Mouse (Mus musculus): ENCODE results near the gene Asb5. TPM values are rescaled to one million over a fixed set of nuclear protein-coding genes. Genes with fewer than 3 reads are reported as not detected.
"Not testable (repeated sequence)": the region's sequence is repeated elsewhere in the genome, so short reads cannot be mapped to it uniquely, and the experiment has no call there.

Asb5 gene
- total RNA-seq (2021) = 10 to 100 TPM; 20.7 to 21.7 TPM

DNA sequence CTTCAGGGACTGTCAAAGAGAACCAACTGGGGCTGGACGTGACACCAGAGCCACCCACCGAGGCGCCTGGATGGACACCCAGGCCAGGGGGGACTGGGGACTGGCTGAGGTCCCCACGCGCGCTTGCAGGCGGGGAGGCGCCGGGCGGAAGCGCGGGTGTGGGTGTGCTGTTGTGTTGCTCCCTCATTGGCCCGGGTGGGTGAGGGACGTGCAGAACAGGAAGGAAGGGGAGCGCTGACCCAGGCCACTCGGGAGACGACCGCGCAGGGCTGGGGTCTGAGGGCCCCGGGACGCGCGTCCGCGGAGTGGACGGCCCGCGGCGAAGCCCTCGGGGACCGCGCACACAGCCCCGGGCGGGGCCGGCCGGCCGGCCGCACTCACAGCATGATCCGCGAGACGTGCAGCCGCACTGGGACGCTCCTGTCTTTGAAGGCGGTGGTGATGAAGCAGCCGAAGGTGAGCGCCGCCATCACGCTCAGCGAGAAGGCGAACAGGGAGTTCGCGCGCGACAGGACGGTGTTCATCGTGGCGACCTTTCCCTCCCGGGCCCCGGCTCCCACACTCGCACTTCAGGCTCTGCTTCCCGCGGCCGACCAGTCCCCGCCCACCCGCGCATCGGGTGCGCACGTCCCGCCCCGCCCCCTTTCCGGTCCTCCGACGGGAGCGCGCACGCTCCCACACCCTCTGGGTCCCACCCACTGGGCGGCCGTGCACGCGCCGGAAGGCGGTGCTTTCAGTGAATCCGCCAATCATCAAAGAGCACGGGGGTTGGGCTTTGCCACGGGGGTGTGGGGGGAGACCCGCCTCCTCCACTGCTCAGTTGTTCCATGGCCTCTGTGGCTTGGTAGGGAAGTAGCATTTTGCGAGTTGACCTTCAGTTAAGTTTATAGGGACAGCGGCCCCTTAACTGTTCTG is at the start of gene Asb5, which contains the start of gene Spcs3:
TSS of gene Asb5 (plus strand) at position 199 of the 915 bp plus-strand sequence.
TSS of gene Spcs3 (minus strand) at position 617 of the 915 bp plus-strand sequence.
- intact Hi-C loops (cut with DNase I) = no loop called here
- peak; percentile 92 for DNase-seq (ENCODE audit: low spot score)

DNA sequence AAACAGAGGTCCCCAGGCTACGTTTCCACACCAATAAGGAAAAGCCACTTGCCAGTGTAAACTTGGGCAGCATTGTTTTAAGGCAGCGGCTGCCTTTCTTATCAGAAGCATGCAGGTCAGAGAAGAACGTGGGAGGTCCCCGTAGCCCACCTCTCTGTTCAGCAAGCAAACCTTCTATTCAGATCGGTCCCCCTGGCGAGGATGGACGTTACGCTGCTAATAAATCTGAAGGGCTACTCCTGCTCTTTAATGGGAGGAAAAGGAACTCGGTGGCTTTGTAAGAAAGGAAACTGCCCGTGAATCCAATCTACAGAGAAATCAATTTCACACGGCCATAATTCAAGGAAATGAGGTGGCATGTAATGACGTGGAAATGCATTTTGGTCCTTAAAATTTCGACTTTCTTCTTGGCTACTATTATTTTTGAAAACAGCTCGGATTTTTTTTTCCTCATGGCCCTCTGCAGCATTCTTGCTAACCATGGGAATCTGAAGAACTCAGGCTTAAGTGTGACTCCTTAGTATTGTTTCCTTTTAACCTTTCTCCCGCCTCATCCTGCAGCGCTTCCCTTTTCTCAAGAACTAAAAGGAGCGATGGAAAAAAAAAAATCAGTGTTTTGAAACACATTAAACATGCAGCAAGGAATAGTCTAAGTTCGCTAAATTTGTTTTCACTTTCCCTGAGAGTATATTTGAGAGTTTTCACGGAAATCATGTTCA is 42.7 kb upstream of the Asb5 start:
- DNase-seq (ENCODE audit: low spot score) = no peak
- intact Hi-C loops (cut with DNase I) = loop anchor here (5.0 kb wide), 2 partner anchors 94 to 334 kb away; no protein-coding TSS in a partner anchor

DNA sequence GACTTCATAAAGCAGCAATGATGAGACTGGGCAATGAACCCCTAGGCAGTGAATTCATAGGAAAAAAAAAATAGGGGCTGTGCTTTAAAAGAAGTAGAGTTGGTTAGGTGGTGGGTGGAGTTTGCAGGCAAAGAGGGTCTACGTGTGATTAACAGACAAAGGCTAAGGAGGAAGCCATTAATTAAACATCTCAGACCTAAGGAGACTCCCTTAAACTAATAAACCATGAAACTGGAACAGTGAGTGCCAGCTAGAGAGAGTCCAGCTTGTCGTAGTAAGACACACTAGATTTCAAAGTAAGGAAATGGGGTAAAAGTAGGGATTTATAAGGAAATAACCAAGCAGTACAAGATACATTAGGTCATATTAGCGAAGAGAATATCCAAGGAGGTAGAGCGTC is 40.9 kb upstream of the Asb5 start:
- no peak for DNase-seq (ENCODE audit: low spot score)
- intact Hi-C loops (cut with DNase I) = loop anchor here (5.0 kb wide), 2 partner anchors 96 to 336 kb away; no protein-coding TSS in a partner anchor

DNA sequence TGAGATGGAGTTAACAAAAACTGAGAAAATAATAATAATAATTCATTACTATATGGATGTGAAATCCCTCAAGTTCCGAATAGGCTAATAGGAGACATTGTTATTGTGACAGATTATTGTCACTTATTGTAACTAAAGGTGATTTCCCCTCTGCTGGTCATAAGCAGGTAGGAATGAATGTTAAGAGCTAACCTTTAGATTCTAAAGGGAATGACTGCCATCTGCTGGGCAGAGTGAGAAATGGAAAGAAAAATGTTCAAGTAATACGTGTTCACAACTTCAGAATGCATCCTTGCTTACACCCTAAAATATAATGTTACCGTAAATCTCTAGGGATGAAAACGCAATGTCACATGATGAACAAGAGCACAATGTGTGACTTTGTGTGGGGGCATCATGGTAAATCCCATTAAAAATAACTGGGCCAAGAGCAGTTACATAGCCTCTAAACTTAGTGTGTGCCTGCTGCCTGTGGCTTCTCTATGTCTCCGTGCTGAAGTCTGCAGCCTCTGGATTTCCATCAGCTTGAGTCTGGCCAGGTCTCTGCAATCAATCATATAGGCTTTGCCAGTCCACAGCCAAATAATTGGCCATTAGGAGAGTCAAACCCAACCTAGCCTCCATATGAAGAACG is 38.2 kb upstream of the Asb5 start:
- no peak for DNase-seq (ENCODE audit: low spot score)
- intact Hi-C loops (cut with DNase I) = loop anchor here (1.0 to 10.0 kb wide), 4 partner anchors 284 to 886 kb away; partner anchors contain the start of gene Vegfc

DNA sequence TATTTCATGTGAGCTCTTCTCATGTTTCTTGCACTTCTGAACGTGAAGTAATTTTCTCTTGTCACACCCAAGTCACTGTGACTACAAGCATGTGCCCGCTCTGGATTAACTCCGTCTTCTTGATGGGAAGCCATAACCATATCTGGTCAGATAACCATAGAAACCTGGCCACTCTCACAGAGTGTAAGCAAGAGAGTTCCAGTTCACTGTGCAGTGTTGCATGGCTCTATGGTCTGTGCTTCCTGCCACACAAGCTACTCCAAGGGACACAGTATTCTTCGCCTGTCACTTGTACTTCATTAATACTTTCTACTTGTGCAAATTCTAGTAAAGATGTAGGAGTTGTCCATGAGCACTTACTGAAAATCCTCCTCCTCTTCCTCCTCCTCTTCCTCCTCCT is 37.4 kb upstream of the Asb5 start:
- DNase-seq (ENCODE audit: low spot score) = no peak
- intact Hi-C loops (cut with DNase I) = loop anchor here (1.0 to 10.0 kb wide), 4 partner anchors 285 to 887 kb away; partner anchors contain the start of gene Vegfc

DNA sequence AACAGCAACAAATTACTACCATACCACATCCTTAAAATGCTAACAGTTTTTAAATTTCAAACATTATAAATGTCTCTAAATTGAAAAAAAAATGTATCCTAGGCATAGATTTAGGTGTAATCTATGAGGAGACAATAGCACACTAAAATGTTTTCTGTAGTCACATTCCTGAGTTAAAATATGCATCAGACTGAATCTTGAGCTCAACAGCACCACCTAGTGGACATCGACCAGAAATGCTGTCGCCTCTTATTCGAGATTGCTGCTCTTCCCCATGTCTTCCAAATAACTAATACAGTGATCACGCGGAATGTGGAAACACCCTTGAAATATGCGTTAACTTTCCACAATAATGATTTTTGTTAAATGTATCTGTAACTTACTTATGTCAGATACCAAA is 36.3 kb upstream of the Asb5 start:
- DNase-seq (ENCODE audit: low spot score) = no peak
- intact Hi-C loops (cut with DNase I) = loop anchor here (5.0 to 10.0 kb wide), 2 partner anchors 286 to 888 kb away; no protein-coding TSS in a partner anchor

DNA sequence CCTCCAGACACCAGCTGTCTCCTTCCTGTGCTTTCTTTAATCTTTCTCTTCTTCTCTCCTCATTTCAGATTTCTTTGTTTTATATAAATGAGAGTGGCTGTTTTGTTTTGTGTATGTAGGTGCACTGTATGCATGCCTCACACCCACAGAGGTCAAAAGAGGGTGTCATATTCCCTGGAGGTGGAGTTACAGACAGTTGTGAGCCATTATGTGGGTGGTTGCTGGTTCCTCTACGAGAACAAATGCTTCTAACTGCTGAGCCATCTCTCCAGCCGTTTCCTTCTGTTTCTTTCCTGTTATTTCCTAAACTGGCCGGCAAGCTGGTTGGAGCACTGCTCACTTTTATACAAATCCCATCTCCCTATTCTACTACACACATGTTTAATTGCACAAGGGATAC is 35.5 kb upstream of the Asb5 start:
- intact Hi-C loops (cut with DNase I) = loop anchor here (5.0 to 10.0 kb wide), 2 partner anchors 287 to 889 kb away; no protein-coding TSS in a partner anchor
- no peak for DNase-seq (ENCODE audit: low spot score)

DNA sequence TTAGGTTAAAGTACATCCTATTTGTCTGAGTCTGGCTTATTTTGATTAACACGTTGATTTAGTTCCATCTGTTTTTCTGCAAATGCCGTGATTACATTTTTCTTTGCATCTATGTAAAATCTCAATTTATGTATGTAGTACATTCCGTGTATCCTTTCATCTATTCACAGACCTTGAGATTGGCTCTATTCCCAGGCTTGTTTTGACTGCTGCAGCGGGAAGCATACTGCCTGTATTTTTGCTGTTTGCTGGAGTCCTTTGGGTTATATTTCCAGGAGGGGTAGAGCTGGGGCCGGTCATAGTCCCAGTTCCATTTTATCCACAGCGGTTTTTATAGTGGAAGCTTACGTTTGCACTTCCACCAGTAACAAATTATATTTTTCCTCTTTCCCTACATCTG is 26.3 kb upstream of the Asb5 start:
- no peak for DNase-seq (ENCODE audit: low spot score)
- intact Hi-C loops (cut with DNase I) = no loop called here

DNA sequence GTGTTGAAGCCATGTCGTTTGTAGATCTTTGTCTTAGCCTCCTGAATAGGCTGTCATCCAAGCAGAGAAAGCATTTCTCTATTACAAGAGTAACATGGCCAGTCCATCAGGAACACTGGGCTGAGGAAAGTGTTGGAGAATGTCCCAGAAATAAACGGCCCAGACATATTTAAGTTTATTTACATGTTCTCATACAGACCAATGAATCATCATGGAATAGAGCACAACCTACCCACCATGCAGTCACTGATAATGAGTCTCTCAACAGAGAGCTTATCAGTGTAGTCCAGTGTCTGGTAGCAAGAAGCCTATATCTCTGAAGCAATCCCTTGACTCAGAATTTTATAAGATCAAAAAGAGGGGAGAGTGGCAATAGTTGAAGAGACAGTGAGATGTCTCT is 24.3 kb upstream of the Asb5 start:
- intact Hi-C loops (cut with DNase I) = no loop called here
- DNase-seq (ENCODE audit: low spot score) = no peak

DNA sequence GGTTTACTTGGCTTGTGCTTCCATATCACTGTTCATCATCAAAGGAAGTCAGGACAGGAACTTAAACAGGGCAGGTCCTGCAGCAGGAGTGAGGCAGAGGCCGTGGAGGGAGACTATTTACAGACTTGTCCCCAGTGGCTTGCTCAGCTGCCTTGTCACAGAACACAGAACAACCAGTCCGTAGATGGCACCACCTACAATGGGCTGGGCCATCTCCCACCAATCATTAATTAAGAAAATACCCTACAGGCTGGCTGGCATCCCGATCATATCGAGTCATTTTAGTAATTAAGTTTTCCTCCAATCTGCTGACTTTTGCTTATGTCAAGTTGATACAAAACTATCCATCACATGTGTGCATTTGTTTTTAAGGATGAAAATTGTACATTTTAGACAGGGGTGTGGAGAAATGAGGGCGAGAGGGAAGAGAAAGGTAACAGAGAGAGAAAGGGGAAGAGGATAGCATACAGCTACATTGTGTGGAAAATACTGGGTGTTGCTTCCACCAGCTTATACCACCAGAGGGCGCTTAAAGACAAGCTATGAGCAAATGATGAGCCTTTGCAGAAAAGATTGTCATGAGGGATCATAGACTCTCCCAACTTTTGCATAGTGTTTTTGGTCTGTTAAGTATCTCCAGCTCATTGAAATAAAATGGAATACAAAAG is 21.8 kb upstream of the Asb5 start:
- intact Hi-C loops (cut with DNase I) = loop anchor here (1.0 kb wide), 2 partner anchors 153 to 198 kb away; no protein-coding TSS in a partner anchor
- no peak for DNase-seq (ENCODE audit: low spot score)

DNA sequence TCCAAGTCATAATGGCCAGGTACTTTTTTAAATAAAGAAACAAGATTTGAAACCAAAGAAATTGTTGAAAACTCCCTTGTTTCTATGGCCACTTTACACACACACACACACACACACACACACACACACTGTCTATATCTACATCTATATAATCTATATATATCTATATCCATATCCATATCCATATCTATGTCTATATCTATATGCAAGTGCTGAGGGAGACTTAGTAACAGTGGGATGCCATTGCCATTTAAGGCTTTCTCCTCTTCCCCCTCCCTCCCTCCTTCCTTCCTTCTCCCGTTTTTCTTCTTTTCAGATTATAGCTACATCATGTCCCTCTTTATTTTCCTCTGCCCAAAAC is 21.3 kb upstream of the Asb5 start:
- no peak for DNase-seq (ENCODE audit: low spot score)
- intact Hi-C loops (cut with DNase I) = no loop called here

DNA sequence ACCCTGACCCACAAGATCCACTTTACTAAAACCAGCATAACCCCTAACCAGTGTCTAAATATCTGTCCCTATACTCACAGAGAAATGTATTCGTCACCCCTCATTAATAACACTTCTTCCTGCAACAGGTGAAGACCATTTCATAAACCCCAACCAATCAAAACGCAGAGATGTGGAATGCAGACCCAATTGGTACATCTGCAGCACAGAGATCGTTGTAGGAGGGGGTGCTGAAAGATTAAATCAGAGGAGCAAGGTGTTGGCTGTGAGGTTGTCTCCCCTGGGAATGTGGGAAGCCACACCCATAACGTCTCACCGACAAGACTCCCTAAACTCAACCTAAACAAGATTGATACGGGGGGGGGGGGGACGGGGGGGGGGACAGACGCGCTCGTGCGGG is 20.6 kb upstream of the Asb5 start:
- DNase-seq (ENCODE audit: low spot score) = no peak
- intact Hi-C loops (cut with DNase I) = no loop called here

DNA sequence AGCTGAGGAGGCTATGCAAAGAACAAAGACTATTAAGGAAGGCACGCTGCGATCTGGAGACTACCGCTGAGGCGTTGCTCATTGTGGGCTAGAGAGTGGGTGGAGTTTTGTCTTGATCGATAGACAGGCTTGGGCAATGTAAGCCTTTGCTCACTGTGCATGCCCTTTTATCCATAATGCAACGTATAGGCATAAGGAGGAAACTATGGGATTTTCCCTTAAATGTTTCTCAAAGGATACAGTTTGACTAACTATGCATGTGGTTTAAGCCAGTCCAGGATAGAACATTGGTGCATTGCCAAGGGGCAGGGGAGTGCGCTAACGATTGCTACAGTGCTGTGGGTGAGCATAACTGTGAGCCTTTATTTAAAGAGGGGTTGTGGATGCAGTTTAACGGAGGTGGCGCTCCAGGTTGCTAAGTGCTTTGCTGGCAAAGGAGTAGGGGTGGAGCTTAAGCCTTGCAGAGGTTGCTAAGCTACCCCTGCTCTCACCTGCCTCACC is 20.1 kb upstream of the Asb5 start:
- intact Hi-C loops (cut with DNase I) = no loop called here
- DNase-seq (ENCODE audit: low spot score) = no peak

DNA sequence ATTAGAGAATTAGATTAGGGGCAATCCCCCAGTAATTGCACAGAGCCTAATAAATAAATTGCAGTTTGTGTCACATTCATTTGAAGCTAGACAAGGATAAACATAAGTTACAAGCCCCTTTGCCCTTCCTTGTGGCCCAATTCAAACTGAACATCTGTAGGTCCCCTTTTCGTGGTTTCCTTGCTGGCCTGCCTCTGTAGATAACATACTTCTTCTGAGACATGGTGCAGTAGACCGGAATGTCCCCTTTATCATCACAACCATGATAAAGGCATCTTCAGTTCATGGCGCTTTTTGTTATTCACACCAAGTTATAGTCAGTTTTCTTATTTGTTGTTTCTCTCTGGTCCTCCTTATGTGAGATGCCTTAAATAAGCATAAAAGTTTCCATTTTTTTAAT is 17.6 kb upstream of the Asb5 start:
- no peak for DNase-seq (ENCODE audit: low spot score)
- intact Hi-C loops (cut with DNase I) = no loop called here

DNA sequence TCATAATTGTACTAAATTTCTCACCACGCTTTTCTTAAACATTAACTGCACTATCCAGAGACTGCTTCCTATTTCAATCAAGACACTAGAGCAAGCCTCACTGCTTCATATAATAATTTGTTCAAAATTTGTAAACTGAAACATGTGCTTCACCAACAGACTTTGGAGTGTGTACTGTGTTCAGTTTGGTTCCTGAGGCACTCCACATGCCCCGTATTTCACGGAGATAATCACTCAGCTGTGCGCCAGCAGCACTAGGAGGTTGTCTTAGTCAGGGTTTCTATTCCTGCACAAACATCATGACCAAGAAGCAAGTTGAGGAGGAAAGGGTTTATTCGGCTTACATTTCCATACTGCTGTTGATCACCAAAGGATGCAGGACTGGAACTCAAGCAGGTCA is 17.2 kb upstream of the Asb5 start:
- DNase-seq (ENCODE audit: low spot score); intact Hi-C loops (cut with DNase I): not testable (repeated sequence)

DNA sequence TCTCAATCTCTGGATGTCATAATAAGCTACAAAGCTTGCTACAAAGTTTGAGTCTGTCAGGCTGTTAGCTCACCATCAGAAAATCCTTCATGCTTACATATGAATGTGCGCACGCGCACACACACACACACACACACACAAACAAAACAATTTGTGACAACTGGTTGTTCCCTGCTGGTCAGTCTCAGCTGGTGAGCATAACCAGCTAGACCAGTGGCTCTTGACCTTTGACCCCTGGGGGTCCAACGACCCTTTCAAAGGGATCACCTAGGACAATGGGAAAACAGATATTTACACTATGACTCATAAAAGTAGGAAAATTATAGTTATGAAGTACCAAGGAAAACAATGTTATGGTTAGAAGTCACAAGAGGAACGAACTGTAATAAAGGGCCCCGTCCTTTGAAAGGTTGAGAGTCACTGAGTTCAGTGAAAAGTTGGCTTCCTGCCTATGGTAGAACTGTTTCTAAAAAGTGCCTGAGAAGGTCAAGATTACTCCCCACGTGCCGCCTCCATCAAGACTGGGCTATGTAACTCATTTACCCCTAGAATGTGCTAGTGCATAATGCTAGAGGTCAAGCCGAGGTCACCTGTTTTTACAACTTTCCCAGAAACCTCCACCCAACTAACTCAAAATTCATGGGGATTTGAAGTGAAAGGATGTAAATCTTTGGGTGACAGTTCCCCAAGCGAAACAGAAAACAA is 10.5 kb upstream of the Asb5 start:
- intact Hi-C loops (cut with DNase I) = no loop called here
- DNase-seq (ENCODE audit: low spot score) = no peak

DNA sequence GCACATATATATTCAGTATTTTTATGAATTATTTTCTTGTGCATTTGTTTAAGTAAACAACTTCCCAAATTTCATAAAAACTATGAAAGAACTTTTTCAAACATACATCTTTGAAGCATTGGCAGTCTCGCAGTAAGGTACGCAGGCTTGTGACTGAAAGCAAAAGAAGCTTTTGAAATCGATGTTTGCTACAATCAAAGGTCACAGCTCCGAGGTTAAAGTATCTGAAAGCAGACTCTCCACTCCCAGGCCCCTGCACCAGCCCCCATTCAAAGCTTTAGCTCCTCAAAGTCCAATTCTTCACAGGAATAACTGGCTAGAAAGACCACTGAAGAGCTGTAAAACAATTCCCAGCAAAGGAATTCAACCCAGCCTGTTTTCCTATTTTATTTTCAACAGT is 8.9 kb upstream of the Asb5 start:
- no peak for DNase-seq (ENCODE audit: low spot score)
- intact Hi-C loops (cut with DNase I) = no loop called here

DNA sequence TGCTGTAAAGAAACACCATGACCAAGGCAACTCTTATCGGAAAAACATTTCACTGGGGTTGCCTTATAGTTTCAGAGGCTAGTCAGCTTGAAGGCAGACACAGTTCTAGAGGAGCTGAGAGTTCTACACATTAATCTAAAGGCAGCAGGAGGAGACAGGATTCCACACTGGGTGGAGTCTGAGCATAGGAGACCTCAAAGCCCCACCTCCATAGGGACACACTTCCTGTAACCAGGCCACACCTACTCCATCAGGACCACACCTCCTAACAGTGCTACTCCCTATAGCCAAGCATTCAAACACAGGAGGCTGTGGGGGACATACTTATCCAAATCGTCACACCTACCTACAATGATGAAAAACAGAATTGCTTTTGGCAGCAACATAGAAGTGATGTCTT is 3.8 kb upstream of the Asb5 start:
- DNase-seq (ENCODE audit: low spot score) = no peak
- intact Hi-C loops (cut with DNase I) = no loop called here

DNA sequence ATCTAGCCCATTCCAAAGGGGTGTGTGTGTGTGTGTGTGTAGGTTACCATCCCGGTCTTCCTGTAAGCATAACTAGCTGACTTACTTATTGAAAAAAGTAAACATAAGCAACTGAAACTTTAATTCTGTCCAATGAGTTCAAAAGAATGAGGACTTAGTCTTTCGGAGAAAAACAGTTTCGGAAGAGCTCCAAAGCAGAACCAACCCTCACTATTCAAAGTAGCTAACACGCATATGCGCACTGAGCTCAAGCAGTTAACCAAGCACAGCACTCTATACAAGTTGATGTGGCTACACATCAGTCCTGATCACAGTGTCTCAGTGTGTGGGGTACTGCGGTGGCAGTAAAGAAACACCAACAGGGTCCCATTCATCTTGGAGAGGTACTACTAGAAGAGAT is 2.7 kb upstream of the Asb5 start:
- intact Hi-C loops (cut with DNase I) = no loop called here
- no peak for DNase-seq (ENCODE audit: low spot score)

Data from heart, postnatal 25 days (tissue).